Mouse (Mus musculus): ENCODE measurements around the gene Ubald1. TPM values are rescaled to one million over a fixed set of nuclear protein-coding genes. Genes with fewer than 3 reads are reported as not detected.

Ubald1 gene
- polyA plus RNA-seq, 1 experiment from 2014 or later: 31.5 TPM

- Histone ChIP-seq H3K9me3 (replicated peaks; ENCODE audit: control insufficient read depth, low read length) (no peaks in the 10 kb centered on the region), H3K27ac (ENCODE audit: low read length) (peak overlapping the region; percentile 82), H3K4me2 (ENCODE audit: low read depth, low read length) (no peak overlapping the region), H3K4me1 (ENCODE audit: control insufficient read depth, insufficient read depth, low read length) (peaks cover 7% of the 10 kb centered on the region; the same call in 1 of the 2 replicates), H3K27me3 (ENCODE audit: control insufficient read depth, insufficient read depth, low read length) (no peaks in the 10 kb centered on the region), H3K9ac (ENCODE audit: low read length) (peak overlapping the region; percentile 18; the same call in 1 of the 2 replicates), H3K4me3 (replicated peaks; ENCODE audit: low read length) (no peak overlapping the region), H3K36me3 (ENCODE audit: control insufficient read depth, insufficient read depth, low read length) (peaks cover 30% of the 10 kb centered on the region)
- peak; percentile 16; the same call in 1 of the 2 replicates for ATAC-seq (ENCODE audit: insufficient read depth, low FRiP score)
- 70% methylated on average over 11 of the region's 11 CpGs for WGBS
Observed at GRCm38 (mm10) chr16:4912907-4913782, 33.0 kb upstream of the Ubald1 start.

GRCm38 (mm10) chr16:4912074-4912648 lies 32.0 kb upstream of the Ubald1 start:
- Histone ChIP-seq H3K9ac (ENCODE audit: low read length) (no peak overlapping the region), H3K4me1 (ENCODE audit: control insufficient read depth, insufficient read depth, low read length) (peaks cover 7% of the 10 kb centered on the region; the same call in 1 of the 2 replicates), H3K4me3 (replicated peaks; ENCODE audit: low read length) (no peak overlapping the region), H3K27me3 (ENCODE audit: control insufficient read depth, insufficient read depth, low read length) (no peaks in the 10 kb centered on the region), H3K36me3 (ENCODE audit: control insufficient read depth, insufficient read depth, low read length) (peaks cover 30% of the 10 kb centered on the region), H3K9me3 (replicated peaks; ENCODE audit: control insufficient read depth, low read length) (no peaks in the 10 kb centered on the region), H3K27ac (ENCODE audit: low read length) (peak overlapping the region; percentile 82), H3K4me2 (ENCODE audit: low read depth, low read length) (no peak overlapping the region)
- peak; percentile 8; the same call in 1 of the 2 replicates for ATAC-seq (ENCODE audit: insufficient read depth, low FRiP score)
- 75% methylated on average over 10 of the region's 10 CpGs for WGBS

- Histone ChIP-seq H3K9ac (ENCODE audit: low read length) (no peak overlapping the region), H3K4me1 (ENCODE audit: control insufficient read depth, insufficient read depth, low read length) (peaks cover 10% of the 10 kb centered on the region; the same call in 1 of the 2 replicates), H3K27me3 (ENCODE audit: control insufficient read depth, insufficient read depth, low read length) (no peaks in the 10 kb centered on the region), H3K9me3 (replicated peaks; ENCODE audit: control insufficient read depth, low read length) (no peaks in the 10 kb centered on the region), H3K27ac (ENCODE audit: low read length) (no peak overlapping the region), H3K4me3 (replicated peaks; ENCODE audit: low read length) (no peak overlapping the region), H3K4me2 (ENCODE audit: low read depth, low read length) (no peak overlapping the region), H3K36me3 (ENCODE audit: control insufficient read depth, insufficient read depth, low read length) (peaks cover 26% of the 10 kb centered on the region)
- no peak for ATAC-seq (ENCODE audit: insufficient read depth, low FRiP score)
- 94% methylated on average over 8 of the region's 8 CpGs for WGBS
Observed at GRCm38 (mm10) chr16:4910758-4911157, 30.6 kb upstream of the Ubald1 start.

GRCm38 (mm10) chr16:4909745-4910144 lies 29.6 kb upstream of the Ubald1 start:
- Histone ChIP-seq H3K9me3 (replicated peaks; ENCODE audit: control insufficient read depth, low read length) (no peaks in the 10 kb centered on the region), H3K36me3 (ENCODE audit: control insufficient read depth, insufficient read depth, low read length) (peaks cover 21% of the 10 kb centered on the region), H3K4me3 (replicated peaks; ENCODE audit: low read length) (no peak overlapping the region), H3K4me2 (ENCODE audit: low read depth, low read length) (no peak overlapping the region), H3K27me3 (ENCODE audit: control insufficient read depth, insufficient read depth, low read length) (no peaks in the 10 kb centered on the region), H3K4me1 (ENCODE audit: control insufficient read depth, insufficient read depth, low read length) (peaks cover 10% of the 10 kb centered on the region; the same call in 1 of the 2 replicates), H3K9ac (ENCODE audit: low read length) (no peak overlapping the region), H3K27ac (ENCODE audit: low read length) (no peak overlapping the region)
- ATAC-seq (ENCODE audit: insufficient read depth, low FRiP score): no peak
- WGBS: 97% methylated on average over 2 of the region's 2 CpGs

GRCm38 (mm10) chr16:4907972-4908371 lies 27.9 kb upstream of the Ubald1 start:
- no peak overlapping the region for H3K27ac ChIP-seq (ENCODE audit: low read length)
- no peaks in the 10 kb centered on the region for H3K9me3 ChIP-seq (replicated peaks; ENCODE audit: control insufficient read depth, low read length)
- H3K27me3 ChIP-seq (ENCODE audit: control insufficient read depth, insufficient read depth, low read length): no peaks in the 10 kb centered on the region
- H3K36me3 ChIP-seq (ENCODE audit: control insufficient read depth, insufficient read depth, low read length): peaks cover 21% of the 10 kb centered on the region
- H3K4me3 ChIP-seq (replicated peaks; ENCODE audit: low read length): no peak overlapping the region
- peaks cover 4% of the 10 kb centered on the region; the same call in 1 of the 2 replicates for H3K4me1 ChIP-seq (ENCODE audit: control insufficient read depth, insufficient read depth, low read length)
- H3K9ac ChIP-seq (ENCODE audit: low read length): no peak overlapping the region
- no peak for ATAC-seq (ENCODE audit: insufficient read depth, low FRiP score)
- WGBS: 51% methylated on average over 4 of the region's 5 CpGs
- H3K4me2 ChIP-seq (ENCODE audit: low read depth, low read length): no peak overlapping the region

GRCm38 (mm10) chr16:4907386-4907785 lies 27.3 kb upstream of the Ubald1 start:
- H3K4me2 ChIP-seq (ENCODE audit: low read depth, low read length): no peak overlapping the region
- H3K4me3 ChIP-seq (replicated peaks; ENCODE audit: low read length): no peak overlapping the region
- H3K36me3 ChIP-seq (ENCODE audit: control insufficient read depth, insufficient read depth, low read length): peaks cover 21% of the 10 kb centered on the region
- ATAC-seq (ENCODE audit: insufficient read depth, low FRiP score): no peak
- H3K27me3 ChIP-seq (ENCODE audit: control insufficient read depth, insufficient read depth, low read length): no peaks in the 10 kb centered on the region
- H3K9me3 ChIP-seq (replicated peaks; ENCODE audit: control insufficient read depth, low read length): no peaks in the 10 kb centered on the region
- no peak overlapping the region for H3K27ac ChIP-seq (ENCODE audit: low read length)
- WGBS: 63% methylated on average over 2 of the region's 2 CpGs
- H3K4me1 ChIP-seq (ENCODE audit: control insufficient read depth, insufficient read depth, low read length): peaks cover 4% of the 10 kb centered on the region; the same call in 1 of the 2 replicates
- H3K9ac ChIP-seq (ENCODE audit: low read length): no peak overlapping the region

- no peak for ATAC-seq (ENCODE audit: insufficient read depth, low FRiP score)
- Histone ChIP-seq H3K9ac (ENCODE audit: low read length) (no peak overlapping the region), H3K36me3 (ENCODE audit: control insufficient read depth, insufficient read depth, low read length) (peaks cover 16% of the 10 kb centered on the region), H3K9me3 (replicated peaks; ENCODE audit: control insufficient read depth, low read length) (no peaks in the 10 kb centered on the region), H3K4me2 (ENCODE audit: low read depth, low read length) (no peak overlapping the region), H3K27ac (ENCODE audit: low read length) (no peak overlapping the region), H3K4me1 (ENCODE audit: control insufficient read depth, insufficient read depth, low read length) (peaks cover 4% of the 10 kb centered on the region; the same call in 1 of the 2 replicates), H3K4me3 (replicated peaks; ENCODE audit: low read length) (no peak overlapping the region), H3K27me3 (ENCODE audit: control insufficient read depth, insufficient read depth, low read length) (no peaks in the 10 kb centered on the region)
Observed at GRCm38 (mm10) chr16:4906559-4906958, 26.4 kb upstream of the Ubald1 start.

GRCm38 (mm10) chr16:4905591-4905990 lies 25.5 kb upstream of the Ubald1 start:
- Histone ChIP-seq H3K36me3 (ENCODE audit: control insufficient read depth, insufficient read depth, low read length) (peaks cover 12% of the 10 kb centered on the region), H3K4me3 (replicated peaks; ENCODE audit: low read length) (no peak overlapping the region), H3K9me3 (replicated peaks; ENCODE audit: control insufficient read depth, low read length) (no peaks in the 10 kb centered on the region), H3K9ac (ENCODE audit: low read length) (no peak overlapping the region), H3K27ac (ENCODE audit: low read length) (no peak overlapping the region), H3K4me1 (ENCODE audit: control insufficient read depth, insufficient read depth, low read length) (peaks cover 6% of the 10 kb centered on the region; the same call in 1 of the 2 replicates), H3K27me3 (ENCODE audit: control insufficient read depth, insufficient read depth, low read length) (no peaks in the 10 kb centered on the region), H3K4me2 (ENCODE audit: low read depth, low read length) (no peak overlapping the region)
- no peak for ATAC-seq (ENCODE audit: insufficient read depth, low FRiP score)
- WGBS: 47% methylated on average over 1 of the region's 1 CpGs

GRCm38 (mm10) chr16:4904878-4905277 lies 24.8 kb upstream of the Ubald1 start:
- Histone ChIP-seq H3K36me3 (ENCODE audit: control insufficient read depth, insufficient read depth, low read length) (peaks cover 8% of the 10 kb centered on the region; the same call in 1 of the 2 replicates), H3K9me3 (replicated peaks; ENCODE audit: control insufficient read depth, low read length) (no peaks in the 10 kb centered on the region), H3K9ac (ENCODE audit: low read length) (no peak overlapping the region; the same call in 1 of the 2 replicates), H3K4me1 (ENCODE audit: control insufficient read depth, insufficient read depth, low read length) (peaks cover 6% of the 10 kb centered on the region; the same call in 1 of the 2 replicates), H3K4me3 (replicated peaks; ENCODE audit: low read length) (no peak overlapping the region), H3K27ac (ENCODE audit: low read length) (no peak overlapping the region), H3K27me3 (ENCODE audit: control insufficient read depth, insufficient read depth, low read length) (no peaks in the 10 kb centered on the region), H3K4me2 (ENCODE audit: low read depth, low read length) (no peak overlapping the region)
- WGBS: 84% methylated on average over 3 of the region's 3 CpGs
- ATAC-seq (ENCODE audit: insufficient read depth, low FRiP score): no peak

All from stomach, embryonic 16.5 days (tissue).